Comparison of ENCODE assay signal across 9 mouse cellular contexts in genomic region chr2:72297716-72298082, GRCm38 (mm10). TPM values are rescaled to one million over a fixed set of nuclear protein-coding genes. Genes with fewer than 3 reads are reported as not detected.
A peak's percentile ranks its signal among the peaks of the same experiment; 100 is the strongest.
DNase-seq lines count a peak whose midpoint lies in the region; ATAC-seq lines count a peak whose summit lies in the region.
"Had no signal": no experiment of that assay in that cellular context is flagged by ENCODE, and none has a peak within 500 bp of the region (broad histone marks: within the 10 kb centered on the region; RNA-seq: fewer than 3 reads in every experiment).

No protein-coding gene starts in this region.

- no peaks in the 10 kb centered on the region for H3K27me3 ChIP-seq in heart, embryonic 11.5 days (ENCODE audit: control insufficient read depth, insufficient read depth, low read length)
- H3K27me3 ChIP-seq: neural tube, embryonic 15.5 days had no signal

- H3K27ac ChIP-seq in heart, embryonic 11.5 days (ENCODE audit: low read depth, low read length), result peak overlapping the region; percentile 22; the same call in 1 of the 2 replicates
- H3K27ac ChIP-seq: neural tube, embryonic 15.5 days had no signal

- peak overlapping the region; percentile 11; the same call in 1 of the 2 replicates for H3K4me2 ChIP-seq in heart, embryonic 11.5 days
- H3K4me2 ChIP-seq: neural tube, embryonic 15.5 days had no signal

- DNase-seq in urinary bladder, adult 2 months (ENCODE audit: low spot score), result peak; percentile 30
- no peak for DNase-seq in urinary bladder, postnatal 4 days (ENCODE audit: low spot score in 2 of 2)
- DNase-seq in kidney, postnatal 36 days, result peak; percentile 37 to 54
- peak; percentile 16 to 40 for DNase-seq in urinary bladder, postnatal 36 days (ENCODE audit: low spot score in 2 of 2)
- no peak for DNase-seq in layer of hippocampus, adult 11-12 months (ENCODE audit: low spot score)
- no peak for DNase-seq in frontal cortex, postnatal 25 days (ENCODE audit: low spot score in 2 of 2)

- H3K9ac ChIP-seq in heart, embryonic 11.5 days (ENCODE audit: low read depth, low read length), result 0 out of 2 replicates have a peak overlapping the region, but pooled peaks have one; percentile 49
- H3K9ac ChIP-seq: neural tube, embryonic 15.5 days had no signal

- no peak overlapping the region for H3K4me3 ChIP-seq in heart, embryonic 11.5 days (ENCODE audit: low read depth, low read length)
- H3K4me3 ChIP-seq: neural tube, embryonic 15.5 days had no signal

- WGBS in heart, embryonic 11.5 days (ENCODE audit: insufficient replicate concordance), result 56% methylated on average over 10 of the region's 10 CpGs

- H3K4me1 ChIP-seq in heart, embryonic 11.5 days (ENCODE audit: control insufficient read depth, insufficient read depth, low read length), result peaks cover 10% of the 10 kb centered on the region; the same call in 1 of the 2 replicates
- H3K4me1 ChIP-seq: neural tube, embryonic 15.5 days had no signal

- no peaks in the 10 kb centered on the region for H3K9me3 ChIP-seq in heart, embryonic 11.5 days (replicated peaks; ENCODE audit: control insufficient read depth, low read length)
- H3K9me3 ChIP-seq: neural tube, embryonic 15.5 days had no signal

- ATAC-seq in heart, embryonic 11.5 days (replicated peaks; ENCODE audit: insufficient number of reproducible peaks, low FRiP score, low TSS enrichment), result no peak
- no peak for ATAC-seq in megakaryocyte, adult 5-6 weeks (ENCODE audit: poor library complexity, severe bottlenecking)

- no peaks in the 10 kb centered on the region for H3K36me3 ChIP-seq in heart, embryonic 11.5 days (ENCODE audit: control insufficient read depth, insufficient read depth, low read length)
- H3K36me3 ChIP-seq: neural tube, embryonic 15.5 days had no signal

RNA-seq across cellular contexts. Expression of gene Map3k20, which starts 12.3 kb away (rescaled TPM):
- polyA plus RNA-seq in urinary bladder, adult 2 months (2012; rRNA removed), result 54.3 and 84.8 TPM in 2 replicates
- polyA plus RNA-seq in heart, embryonic 11.5 days (2014; fragmentation: Nextera tagmentation; extraction: Ambion mirVana), result 62.5 and 68.7 TPM in 2 replicates
- 43.8 and 47.9 TPM in 2 replicates for total RNA-seq in megakaryocyte, adult 5-6 weeks (2015)
- total RNA-seq in megakaryocyte, adult 5-6 weeks (2017), result 34.8 and 40.2 TPM in 2 replicates

Comparison
In these comparisons a context has a peak if more than half of its experiments do, and no peak if none do; other contexts are left out.
1. DNase-seq: peak in urinary bladder, adult 2 months (single experiment), kidney, postnatal 36 days (2 of 2) and urinary bladder, postnatal 36 days (2 of 2); none in urinary bladder, postnatal 4 days (0 of 2), layer of hippocampus, adult 11-12 months (single experiment) and frontal cortex, postnatal 25 days (0 of 2).